Mouse (Mus musculus) embryonic facial prominence, embryonic 15.5 days (tissue): ENCODE results near the gene Isoc2a. TPM values are rescaled to one million over a fixed set of nuclear protein-coding genes. Genes with fewer than 3 reads are reported as not detected.
A peak's percentile ranks its signal among the peaks of the same experiment; 100 is the strongest.
"Not testable (repeated sequence)": the region's sequence is repeated elsewhere in the genome, so short reads cannot be mapped to it uniquely, and the experiment has no call there.

ENCODE experiments used
- ATAC-seq: fragments of 200-750 bp; cut with Nextera tagmentation; 2 replicates; pipeline ENCODE4 v1.8.0; 2017; ENCODE audit warnings: low read depth, moderate TSS enrichment; ENCODE audit not compliant: insufficient number of reproducible peaks, low FRiP score, low TSS enrichment
- H3K27ac ChIP-seq: fragments of 300-500 bp; sonication (generic); replicated peaks from 2 replicates; pipeline ENCODE4 v1.5.1; 2015; ENCODE audit warnings: mild to moderate bottlenecking, inconsistent platforms
- H3K27me3 ChIP-seq: fragments of 300-500 bp; sonication (generic); 2 replicates; pipeline ENCODE4 v1.6.1; 2015; ENCODE audit warnings: inconsistent platforms
- H3K36me3 ChIP-seq: fragments of 300-500 bp; sonication (generic); 2 replicates; pipeline ENCODE4 v1.6.1; 2015; ENCODE audit warnings: mild to moderate bottlenecking, inconsistent platforms
- H3K4me1 ChIP-seq: fragments of 300-500 bp; sonication (generic); 2 replicates; pipeline ENCODE4 v1.6.1; 2015; ENCODE audit warnings: inconsistent platforms
- H3K4me2 ChIP-seq: fragments of 300-500 bp; sonication (generic); replicated peaks from 2 replicates; pipeline ENCODE4 v1.6.1; 2015; ENCODE audit warnings: mild to moderate bottlenecking, inconsistent platforms
- H3K4me3 ChIP-seq: fragments of 300-500 bp; sonication (generic); replicated peaks from 2 replicates; pipeline ENCODE4 v1.5.1; 2015; ENCODE audit warnings: mild to moderate bottlenecking, inconsistent platforms
- H3K9ac ChIP-seq: fragments of 300-500 bp; sonication (generic); 2 replicates; pipeline ENCODE4 v1.6.1; 2015; ENCODE audit warnings: inconsistent platforms
- H3K9me3 ChIP-seq: fragments of 300-500 bp; sonication (generic); replicated peaks from 2 replicates; pipeline ENCODE4 v1.6.1; 2016; ENCODE audit warnings: inconsistent platforms
- WGBS: fragments of 180-500 bp; shearing (Covaris S2); methylation state at CpG from one replicate; pipeline ENCODE4 v1.1.7; 2015; 5-methylcytosine and 5-hydroxymethylcytosine counted together
- polyA plus RNA-seq: library from polyadenylated mRNA; unstranded; fragments of >200 nt; fragmentation: Nextera tagmentation; extraction: Ambion mirVana; gene quantifications from 2 replicates; pipeline ENCODE4 v1.2.1, GENCODE M21; 2015

Gene Isoc2a
- polyA plus RNA-seq, 1 experiment from 2014 or later: 1.2 TPM

DNA sequence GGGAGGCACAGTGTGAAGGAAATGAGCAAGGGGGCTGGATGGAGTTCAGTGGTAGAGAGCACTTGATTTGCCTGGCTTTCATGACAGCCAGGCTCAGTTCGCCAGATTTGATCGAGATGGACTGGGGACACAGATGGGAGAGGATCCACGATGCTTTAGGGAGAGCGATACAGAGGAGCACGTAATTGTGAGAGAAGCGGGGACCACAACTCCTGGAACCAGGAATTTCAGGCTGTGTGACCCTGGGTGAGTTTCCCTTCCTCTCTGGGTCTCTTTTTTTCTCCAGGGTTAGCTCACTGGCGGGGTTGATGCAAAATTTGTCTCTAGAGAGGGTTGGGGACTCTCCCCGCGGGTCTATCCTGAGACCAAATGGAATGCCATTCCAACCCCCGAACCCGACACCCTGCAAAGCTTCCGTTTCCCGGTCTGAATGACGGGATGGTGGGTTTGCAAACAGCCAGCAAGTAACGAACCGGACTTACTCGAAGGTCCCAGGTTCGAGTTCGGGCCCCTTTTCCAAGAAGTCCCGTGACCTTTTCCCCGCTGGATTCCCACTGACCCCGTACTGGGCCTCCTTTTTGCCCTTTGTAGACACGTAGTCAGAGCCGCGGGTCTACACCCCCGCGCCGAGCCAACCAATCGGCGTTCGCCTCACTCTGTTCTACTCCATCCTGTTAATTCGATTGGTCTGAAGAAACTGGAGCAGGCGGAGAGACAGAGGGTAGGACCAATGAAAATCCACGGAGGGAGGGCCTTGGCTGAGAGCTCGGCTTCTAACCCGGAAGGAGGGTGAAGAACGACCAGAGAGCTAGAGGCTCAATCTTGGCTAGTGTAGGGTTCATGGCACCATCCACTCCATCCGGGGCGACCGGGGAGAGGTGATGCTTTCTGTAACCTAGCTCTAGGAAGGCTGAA is 11.1 kb upstream of the Isoc2a start:
- Histone ChIP-seq H3K4me1 (peaks cover 14% of the 10 kb centered on the region), H3K27ac (peak overlapping the region; percentile 74), H3K4me3 (peak overlapping the region; percentile 65), H3K27me3 (no peaks in the 10 kb centered on the region), H3K9me3 (no peaks in the 10 kb centered on the region), H3K4me2 (peak overlapping the region; percentile 55), H3K9ac (peak overlapping the region; percentile 49), H3K36me3 (no peaks in the 10 kb centered on the region)
- 5% methylated on average over 40 of the region's 40 CpGs for WGBS
- peak; percentile 100 for ATAC-seq

GRCm38 (mm10) chr7:4866631-4867180 is 10.2 kb upstream of the Isoc2a start:
- ATAC-seq: no peak
- peak overlapping the region; percentile 49 for H3K9ac ChIP-seq
- 31% methylated on average over 10 of the region's 10 CpGs for WGBS
- no peaks in the 10 kb centered on the region for H3K36me3 ChIP-seq
- peak overlapping the region; percentile 65 for H3K4me3 ChIP-seq
- peak overlapping the region; percentile 55 for H3K4me2 ChIP-seq
- H3K27me3 ChIP-seq: no peaks in the 10 kb centered on the region
- peaks cover 14% of the 10 kb centered on the region for H3K4me1 ChIP-seq
- H3K27ac ChIP-seq: peak overlapping the region; percentile 74
- H3K9me3 ChIP-seq: no peaks in the 10 kb centered on the region

DNA sequence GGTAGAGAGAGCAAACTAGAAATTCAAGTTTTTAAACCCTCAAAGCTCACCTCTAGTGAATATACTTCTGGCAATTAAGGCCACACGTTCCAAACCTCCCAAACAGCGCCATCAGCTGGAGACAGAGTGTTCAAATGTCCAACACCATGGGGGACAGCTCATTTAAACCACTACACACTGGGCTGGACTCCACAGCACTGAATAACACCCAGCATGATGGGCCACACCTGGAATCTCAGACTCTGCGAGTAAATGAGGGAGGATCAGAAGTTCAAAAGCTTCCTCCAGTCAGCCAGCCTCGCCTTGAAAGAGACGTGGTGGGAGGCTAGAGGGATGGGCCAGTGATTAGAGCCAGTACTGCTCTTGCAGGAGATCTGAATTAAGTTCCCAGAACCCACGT is 6.8 kb upstream of the Isoc2a start, which contains the start of gene Isoc2b:
Gene Isoc2b, minus strand, starts transcription at position 126 of the 400 bp plus-strand sequence.
- Histone ChIP-seq H3K27ac (no peak within 1 kb of the TSS), H3K9ac (no peak within 1 kb of the TSS), H3K27me3 (no peaks in the 10 kb centered on the region), H3K36me3 (no peaks in the 10 kb centered on the region), H3K9me3 (no peaks in the 10 kb centered on the region), H3K4me2 (no peak within 1 kb of the TSS), H3K4me3 (no peak within 1 kb of the TSS), H3K4me1 (peaks cover 10% of the 10 kb centered on the region; the same call in 1 of the 2 replicates)
- ATAC-seq: no peak
- WGBS: 49% methylated on average over 6 of the region's 6 CpGs

GRCm38 (mm10) chr7:4877226-4877625 is 273 bp downstream of the Isoc2a start:
- no peak for ATAC-seq
- Histone ChIP-seq H3K27me3 (no peaks in the 10 kb centered on the region), H3K9me3 (no peaks in the 10 kb centered on the region), H3K9ac (peak overlapping the region; percentile 56), H3K36me3 (no peaks in the 10 kb centered on the region), H3K4me3 (peak overlapping the region; percentile 61), H3K27ac (peak overlapping the region; percentile 49), H3K4me2 (peak overlapping the region; percentile 87), H3K4me1 (peaks cover 15% of the 10 kb centered on the region)
- WGBS: 4% methylated on average over 11 of the region's 11 CpGs

GRCm38 (mm10) chr7:4878186-4878585 is 1.2 kb downstream of the Isoc2a start:
- ATAC-seq: no peak
- H3K9me3 ChIP-seq: no peaks in the 10 kb centered on the region
- 0 out of 2 replicates have a peak overlapping the region, but pooled peaks have one; percentile 56 for H3K9ac ChIP-seq
- no peak overlapping the region for H3K27ac ChIP-seq
- no peak overlapping the region for H3K4me2 ChIP-seq
- H3K4me3 ChIP-seq: no peak overlapping the region
- no peaks in the 10 kb centered on the region for H3K36me3 ChIP-seq
- no peaks in the 10 kb centered on the region for H3K27me3 ChIP-seq
- peaks cover 15% of the 10 kb centered on the region for H3K4me1 ChIP-seq

- not testable (repeated sequence) for H3K27ac ChIP-seq, H3K4me3 ChIP-seq, H3K4me2 ChIP-seq, H3K9ac ChIP-seq, H3K9me3 ChIP-seq, H3K27me3 ChIP-seq, H3K36me3 ChIP-seq, ATAC-seq
- peaks cover 15% of the 10 kb centered on the region for H3K4me1 ChIP-seq
- 81% methylated on average over 1 of the region's 1 CpGs for WGBS
Observed at GRCm38 (mm10) chr7:4879036-4879435, 2.1 kb downstream of the Isoc2a start.

- Histone ChIP-seq H3K4me2 (no peak overlapping the region), H3K9me3 (no peaks in the 10 kb centered on the region), H3K27ac (no peak overlapping the region), H3K9ac (no peak overlapping the region), H3K4me1 (no peaks in the 10 kb centered on the region), H3K4me3 (no peak overlapping the region), H3K36me3 (no peaks in the 10 kb centered on the region), H3K27me3 (no peaks in the 10 kb centered on the region)
- no peak for ATAC-seq
- WGBS: 54% methylated on average over 4 of the region's 4 CpGs
Observed at GRCm38 (mm10) chr7:4886680-4887079, 9.7 kb downstream of the Isoc2a start.

DNA sequence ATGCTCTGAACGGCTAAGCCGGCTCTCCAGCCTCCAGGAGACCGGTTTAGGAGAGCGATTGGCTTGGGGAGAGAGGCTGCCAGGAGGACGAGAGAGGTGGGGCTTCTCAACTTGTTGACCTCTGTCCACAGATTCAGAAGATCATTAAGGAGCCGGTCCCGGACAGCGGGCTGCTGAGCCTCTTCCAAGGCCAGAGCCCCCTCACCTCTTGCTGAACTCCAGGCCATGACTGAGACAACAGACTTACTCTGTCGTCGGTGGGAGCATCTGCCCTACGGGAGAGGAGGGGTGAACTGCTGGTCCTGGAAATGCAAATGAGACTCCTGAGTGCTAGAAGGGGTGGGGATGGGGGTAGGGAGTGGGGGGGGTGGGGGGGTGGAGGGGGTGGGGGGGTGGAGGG is 18.2 kb downstream of the Isoc2a start:
- H3K9ac ChIP-seq: no peak overlapping the region
- no peaks in the 10 kb centered on the region for H3K36me3 ChIP-seq
- H3K27ac ChIP-seq: no peak overlapping the region
- ATAC-seq: no peak
- H3K4me3 ChIP-seq: no peak overlapping the region
- peaks cover 6% of the 10 kb centered on the region; the same call in 1 of the 2 replicates for H3K27me3 ChIP-seq
- no peaks in the 10 kb centered on the region for H3K9me3 ChIP-seq
- 58% methylated on average over 11 of the region's 11 CpGs for WGBS
- no peak overlapping the region for H3K4me2 ChIP-seq
- H3K4me1 ChIP-seq: peaks cover 11% of the 10 kb centered on the region

DNA sequence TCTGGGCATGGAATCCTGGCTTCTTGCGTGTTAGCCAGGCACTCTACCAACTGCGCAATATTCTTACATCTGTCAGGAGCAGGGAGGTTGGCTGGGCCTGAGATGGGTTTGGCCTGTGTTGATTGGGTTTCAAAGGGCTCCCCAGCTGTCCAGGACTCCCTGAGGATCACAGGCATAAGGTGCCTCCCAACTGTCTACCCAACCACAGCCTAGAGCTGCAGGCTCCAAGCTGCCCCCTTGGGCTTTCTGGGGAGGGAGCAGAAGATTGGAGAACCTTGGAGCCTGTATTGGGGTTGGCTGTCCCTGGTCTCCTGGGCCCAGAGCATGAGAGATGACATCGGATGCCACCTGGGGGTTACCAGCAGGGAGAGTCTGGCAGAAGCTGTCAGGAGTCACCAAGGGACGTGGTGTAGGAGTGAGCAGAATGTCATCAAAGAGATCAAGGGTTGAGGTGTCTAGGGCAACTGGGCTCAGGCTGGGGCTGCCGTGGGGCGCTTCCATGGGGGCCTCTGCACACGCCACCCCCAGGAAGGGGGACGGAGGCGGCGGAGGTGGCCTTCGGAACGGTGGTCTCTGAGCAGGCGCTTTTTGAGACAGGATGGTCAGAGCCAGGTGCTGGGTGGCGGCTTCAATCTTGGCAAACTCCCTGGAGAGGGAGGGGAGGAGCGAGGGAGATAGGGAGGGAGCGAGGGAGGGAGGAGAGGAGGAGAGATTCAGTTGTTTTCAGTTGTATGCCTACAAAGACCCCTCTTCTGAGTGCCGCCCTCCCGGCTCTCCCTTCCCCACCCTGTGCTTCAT is 22.1 kb downstream of the Isoc2a start:
- peak overlapping the region; percentile 33 for H3K4me3 ChIP-seq
- H3K9ac ChIP-seq: no peak overlapping the region
- 18% methylated on average over 17 of the region's 18 CpGs for WGBS
- H3K27ac ChIP-seq: no peak overlapping the region; the same call in 1 of the 2 replicates
- no peaks in the 10 kb centered on the region for H3K36me3 ChIP-seq
- H3K9me3 ChIP-seq: no peaks in the 10 kb centered on the region
- H3K4me2 ChIP-seq: peak overlapping the region; percentile 48
- ATAC-seq: peak; percentile 74; the same call in 1 of the 2 replicates
- H3K27me3 ChIP-seq: peaks cover 6% of the 10 kb centered on the region; the same call in 1 of the 2 replicates
- peaks cover 15% of the 10 kb centered on the region for H3K4me1 ChIP-seq

GRCm38 (mm10) chr7:4899649-4900522 is 22.9 kb downstream of the Isoc2a start:
- H3K9me3 ChIP-seq: no peaks in the 10 kb centered on the region
- H3K27ac ChIP-seq: 0 out of 2 replicates have a peak overlapping the region, but pooled peaks have one; percentile 17
- no peak for ATAC-seq
- WGBS: 4% methylated on average over 19 of the region's 19 CpGs
- H3K9ac ChIP-seq: peak overlapping the region; percentile 15; the same call in 1 of the 2 replicates
- H3K4me3 ChIP-seq: peak overlapping the region; percentile 33
- peaks cover 15% of the 10 kb centered on the region for H3K4me1 ChIP-seq
- H3K4me2 ChIP-seq: peak overlapping the region; percentile 48
- no peaks in the 10 kb centered on the region for H3K36me3 ChIP-seq
- H3K27me3 ChIP-seq: peaks cover 6% of the 10 kb centered on the region; the same call in 1 of the 2 replicates
